Mouse (Mus musculus) stomach, embryonic 16.5 days (tissue): ENCODE measurements at regions not wholly inside any gene's neighbourhood (a gene's known extent, or its start where the extent isn't known, plus 50 kb on each side); places are given as distances from the start of the nearest gene placed in this dataset. TPM values are rescaled to one million over a fixed set of nuclear protein-coding genes. Genes with fewer than 3 reads are reported as not detected.

Source experiments
- ATAC-seq: fragments of 200-750 bp; cut with Nextera tagmentation; 2 replicates; pipeline ENCODE4 v1.8.0; 2017; ENCODE audit warnings: moderate number of reproducible peaks, moderate TSS enrichment; ENCODE audit not compliant: insufficient read depth, low FRiP score
- H3K27ac ChIP-seq: fragments of 300-500 bp; sonication (generic); 2 replicates; pipeline ENCODE4 v1.5.1; 2014; ENCODE audit warnings: low read length
- H3K27me3 ChIP-seq: fragments of 300-500 bp; sonication (generic); 2 replicates; pipeline ENCODE4 v1.6.1; 2014; ENCODE audit warnings: low read length, control low read depth, mixed read lengths; ENCODE audit not compliant: control insufficient read depth, insufficient read depth
- H3K36me3 ChIP-seq: fragments of 300-500 bp; sonication (generic); 2 replicates; pipeline ENCODE4 v1.6.1; 2014; ENCODE audit warnings: low read length; ENCODE audit not compliant: control insufficient read depth, insufficient read depth
- H3K4me1 ChIP-seq: fragments of 300-500 bp; sonication (generic); 2 replicates; pipeline ENCODE4 v1.6.1; 2014; ENCODE audit warnings: low read length, control low read depth, mixed read lengths; ENCODE audit not compliant: control insufficient read depth, insufficient read depth
- H3K4me2 ChIP-seq: fragments of 300-500 bp; sonication (generic); 2 replicates; pipeline ENCODE4 v1.6.1; 2014; ENCODE audit warnings: low read depth, low read length, mixed read lengths
- H3K4me3 ChIP-seq: fragments of 300-500 bp; sonication (generic); replicated peaks from 2 replicates; pipeline ENCODE4 v1.5.1; 2014; ENCODE audit warnings: mild to moderate bottlenecking, low read length
- H3K9ac ChIP-seq: fragments of 300-500 bp; sonication (generic); 2 replicates; pipeline ENCODE4 v1.6.1; 2014; ENCODE audit warnings: low read length
- H3K9me3 ChIP-seq: fragments of 300-500 bp; sonication (generic); replicated peaks from 2 replicates; pipeline ENCODE4 v1.6.1; 2016; ENCODE audit warnings: low read length, control low read depth; ENCODE audit not compliant: control insufficient read depth
- WGBS: fragments of 180-500 bp; shearing (Covaris S2); extraction: QIAGEN DNeasy Blood & Tissue Kit; methylation state at CpG from one replicate; pipeline ENCODE4 v1.1.7; 2014; 5-methylcytosine and 5-hydroxymethylcytosine counted together
- microRNA-seq: library from miRNA; unstranded; fragments of <30 nt; microRNA quantifications from one replicate; pipeline ENCODE4, GENCODE M21; 2016

DNA sequence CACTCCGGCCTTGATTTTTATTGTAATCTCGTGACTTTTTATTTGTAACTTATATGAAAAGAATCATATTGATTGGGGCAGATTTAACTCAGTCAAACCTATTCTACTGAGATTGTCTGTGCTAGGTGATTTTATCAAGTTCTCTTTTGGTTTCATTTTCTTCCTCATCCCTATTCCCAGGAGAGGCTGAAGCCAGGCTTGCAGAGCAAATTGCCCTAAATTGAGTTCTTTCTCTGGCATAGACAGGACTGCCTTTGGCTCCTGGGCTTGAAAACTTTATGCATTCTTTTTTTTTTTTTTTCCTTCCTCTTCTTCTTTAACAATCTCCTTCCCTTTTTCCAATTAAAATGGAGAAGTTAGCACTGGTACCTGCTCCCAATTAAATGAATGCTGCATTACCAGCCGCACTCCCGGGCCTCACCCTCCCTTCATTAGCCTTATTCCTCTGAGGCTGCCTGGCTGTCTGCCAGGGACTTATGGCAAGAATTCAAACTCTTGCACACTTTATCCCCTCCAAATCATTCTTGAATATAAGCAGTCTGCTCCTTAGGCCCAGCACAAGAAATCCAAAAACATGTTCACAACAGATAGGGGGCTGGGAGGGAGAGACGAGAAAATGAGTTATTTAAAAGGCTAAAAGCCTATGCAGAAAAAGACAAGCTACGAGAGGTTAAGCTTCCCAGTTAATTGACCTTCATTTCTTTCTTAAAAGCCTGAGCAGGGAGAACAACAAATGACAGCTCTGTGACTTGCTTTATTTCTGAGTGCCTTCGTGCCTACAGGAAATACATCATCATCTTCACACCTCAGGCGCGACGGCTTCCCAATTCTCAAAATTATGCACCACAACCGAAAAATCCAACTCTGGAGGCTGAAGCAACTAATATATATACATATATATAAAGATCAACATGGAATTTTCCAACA lies 476.8 kb upstream of the Mms22l start:
- no peaks in the 10 kb centered on the region for H3K9me3 ChIP-seq
- H3K36me3 ChIP-seq = no peaks in the 10 kb centered on the region
- no peak overlapping the region for H3K4me2 ChIP-seq
- no peak overlapping the region for H3K9ac ChIP-seq
- no peaks in the 10 kb centered on the region for H3K27me3 ChIP-seq
- no peaks in the 10 kb centered on the region for H3K4me1 ChIP-seq
- no peak overlapping the region for H3K27ac ChIP-seq
- H3K4me3 ChIP-seq = no peak overlapping the region
- ATAC-seq = 0 out of 2 replicates have a peak, but pooled peaks have one; percentile 37
- 55% methylated on average over 11 of the region's 11 CpGs for WGBS

Small RNA genes in the stretch of these regions (microRNA-seq; reads per million reads assigned to microRNA genes)
- not detected for gene Gm25978
